Mouse (Mus musculus): ENCODE data around the gene Hs1bp3. TPM values are rescaled to one million over a fixed set of nuclear protein-coding genes. Genes with fewer than 3 reads are reported as not detected.

The Hs1bp3 gene
- total RNA-seq, 4 experiments from 2014 or later = 14.4 to 17.1 (median 15.6) TPM

DNA sequence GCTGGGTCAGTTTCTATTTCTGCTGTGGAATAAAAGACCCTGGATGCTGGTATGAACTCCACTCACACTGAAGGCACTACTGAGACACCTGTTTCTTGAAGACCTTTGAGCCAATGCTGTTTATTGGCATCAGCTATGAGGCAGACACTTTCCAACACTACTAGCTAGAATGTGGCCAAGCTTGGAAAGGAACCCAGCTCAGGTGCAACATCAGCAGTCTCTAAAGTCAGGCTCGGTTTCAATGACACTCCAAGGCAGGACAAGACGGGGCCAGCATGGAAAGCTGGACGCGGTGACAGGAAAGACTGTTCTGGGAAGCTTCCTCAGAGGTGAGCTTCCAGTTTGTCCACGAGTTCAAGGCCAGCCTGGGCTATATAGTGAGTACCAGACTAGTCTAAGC is 80.0 kb downstream of the Hs1bp3 start:
- no peak for DNase-seq (ENCODE audit: low spot score in 2 of 2)

Other genes with a start within 250 kb of the Hs1bp3 start
- 10 to 100 TPM; 30.7 to 35.7 (median 32.9) TPM for gene Ldah, start 105.3 kb upstream of the Hs1bp3 start, total RNA-seq (2022)
- under 1 TPM; 0.51 to 0.98 (median 0.82) TPM for gene Gdf7, start 11.5 kb upstream of the Hs1bp3 start, total RNA-seq (2022)
- gene Rhob, start 186.6 kb downstream of the Hs1bp3 start, total RNA-seq (2022) = 100 to 1,000 TPM; 261 to 308 (median 282) TPM

Data from left cerebral cortex, adult 8-10 months (tissue).